Mouse (Mus musculus): ENCODE results near the gene Snupn.

- TF ChIP-seq CTCF (conservative IDR thresholded peaks at IDR 0.05; ENCODE audit: low read length) (no peak), NANOG (IDR thresholded peaks at IDR 0.05; ENCODE audit: borderline replicate concordance, low read length) (no peak), POU5F1 (IDR thresholded peaks at IDR 0.05; ENCODE audit: borderline replicate concordance, low read length) (no peak)
Measured at GRCm38 (mm10) chr9:56953562-56953961, 2.9 kb downstream of the Snupn start.
